Mouse (Mus musculus): ENCODE data around the gene Aldh18a1. TPM values are rescaled to one million over a fixed set of nuclear protein-coding genes. Genes with fewer than 3 reads are reported as not detected.

The Aldh18a1 gene
- 67.0 and 75.4 TPM in 2 replicates for polyA plus RNA-seq (2014; fragmentation: Nextera tagmentation; extraction: Ambion mirVana)

DNA sequence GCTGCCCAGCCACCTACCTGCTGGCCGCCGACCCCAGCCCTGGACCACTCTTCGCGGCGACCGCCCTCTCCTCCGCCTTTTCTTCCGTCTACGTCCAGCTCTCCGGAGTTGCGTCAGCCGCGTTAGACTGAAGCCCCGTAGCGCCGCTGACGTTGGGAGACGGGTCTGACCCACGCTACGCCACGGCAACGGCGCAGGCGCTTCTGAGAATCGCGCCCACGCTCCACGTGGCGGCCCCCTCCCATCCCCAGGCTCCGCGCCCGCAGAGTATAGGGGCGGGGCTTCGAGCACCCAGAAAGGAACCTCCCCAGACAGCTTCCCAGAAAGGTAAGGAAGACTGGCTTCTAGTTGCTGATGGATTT lies at the start of gene Aldh18a1:
Gene Aldh18a1, minus strand, starts transcription at position 171 of the 362 bp plus-strand sequence.
- peak within 1 kb of the TSS; percentile 91 for H3K9ac ChIP-seq (ENCODE audit: low read length)
- DNase-seq (ENCODE audit: low spot score, missing footprints) (peak; percentile 100), ATAC-seq (ENCODE audit: low FRiP score) (peak; percentile 96)
- peak within 1 kb of the TSS; percentile 30; the same call in 1 of the 2 replicates for H3K27ac ChIP-seq (ENCODE audit: low read depth, low read length)
- under 1% methylated on average over 34 of the region's 34 CpGs for whole genome bisulfite sequencing
- no peaks in the 10 kb centered on the region for H3K27me3 ChIP-seq (ENCODE audit: control insufficient read depth, insufficient read depth, low read length)
- H3K9me3 ChIP-seq (ENCODE audit: control insufficient read depth, low read length) = no peaks in the 10 kb centered on the region
- H3K4me2 ChIP-seq = peak within 1 kb of the TSS; percentile 69
- H3K4me1 ChIP-seq (ENCODE audit: control insufficient read depth, insufficient read depth, low read length) = peaks cover 10% of the 10 kb centered on the region; the same call in 1 of the 2 replicates
- H3K36me3 ChIP-seq (ENCODE audit: control insufficient read depth, insufficient read depth, low read length) = no peaks in the 10 kb centered on the region; the same call in 1 of the 2 replicates
- H3K4me3 ChIP-seq (ENCODE audit: low read depth, low read length) = peak within 1 kb of the TSS; percentile 81

DNA sequence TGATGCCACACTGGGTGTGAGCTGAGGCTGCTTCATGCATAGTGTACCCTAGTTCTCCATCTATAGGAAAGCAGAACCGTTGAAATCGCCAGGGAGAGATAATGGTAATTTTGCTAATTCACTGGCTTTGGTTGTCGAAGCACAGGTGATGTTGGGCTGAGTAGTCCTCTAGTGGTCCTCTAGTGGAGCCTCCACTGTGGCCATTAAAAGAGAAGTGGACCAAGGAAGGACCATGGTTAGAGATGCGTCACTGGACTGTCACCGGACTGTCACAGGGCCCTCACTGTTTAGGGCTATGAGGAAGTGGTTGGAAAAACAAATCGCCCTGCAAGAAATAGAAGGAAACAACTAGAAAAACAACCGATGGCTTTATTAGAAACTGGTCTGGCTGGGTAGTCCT lies 49.3 kb upstream of the Aldh18a1 start:
- Histone ChIP-seq H3K4me1 (ENCODE audit: control insufficient read depth, insufficient read depth, low read length) (no peaks in the 10 kb centered on the region), H3K27ac (ENCODE audit: low read depth, low read length) (no peak overlapping the region), H3K9ac (ENCODE audit: low read length) (no peak overlapping the region), H3K4me3 (ENCODE audit: low read depth, low read length) (no peak overlapping the region), H3K27me3 (ENCODE audit: control insufficient read depth, insufficient read depth, low read length) (no peaks in the 10 kb centered on the region), H3K9me3 (ENCODE audit: control insufficient read depth, low read length) (no peaks in the 10 kb centered on the region), H3K4me2 (no peak overlapping the region), H3K36me3 (ENCODE audit: control insufficient read depth, insufficient read depth, low read length) (no peaks in the 10 kb centered on the region)
- ATAC-seq (ENCODE audit: low FRiP score) = no peak
- 83% methylated on average over 7 of the region's 7 CpGs for WGBS
- DNase-seq (ENCODE audit: low spot score, missing footprints) = no peak

DNA sequence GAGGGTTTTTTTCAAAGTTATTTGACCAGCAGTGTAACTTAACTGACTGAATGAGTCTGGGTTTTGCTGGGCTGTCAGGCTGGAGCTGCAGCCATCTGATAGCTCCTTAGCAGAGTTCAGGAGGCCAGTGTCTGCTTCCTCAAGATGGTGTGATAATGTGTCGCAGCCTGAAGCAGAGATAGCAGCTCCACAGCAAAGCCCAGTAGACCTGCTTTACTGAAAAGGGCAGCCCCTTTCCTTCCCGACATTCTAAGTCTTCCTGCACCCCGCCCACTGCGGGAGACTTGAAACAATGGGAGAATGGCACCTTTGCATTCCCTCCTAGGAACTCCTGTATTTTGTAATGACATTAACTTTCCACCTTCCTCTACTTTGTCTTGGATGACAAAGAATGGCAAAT lies 48.8 kb upstream of the Aldh18a1 start:
- Histone ChIP-seq H3K4me3 (ENCODE audit: low read depth, low read length) (no peak overlapping the region), H3K27ac (ENCODE audit: low read depth, low read length) (no peak overlapping the region), H3K9ac (ENCODE audit: low read length) (no peak overlapping the region), H3K9me3 (ENCODE audit: control insufficient read depth, low read length) (no peaks in the 10 kb centered on the region), H3K4me2 (no peak overlapping the region), H3K36me3 (ENCODE audit: control insufficient read depth, insufficient read depth, low read length) (no peaks in the 10 kb centered on the region), H3K27me3 (ENCODE audit: control insufficient read depth, insufficient read depth, low read length) (no peaks in the 10 kb centered on the region), H3K4me1 (ENCODE audit: control insufficient read depth, insufficient read depth, low read length) (no peaks in the 10 kb centered on the region)
- DNase-seq (ENCODE audit: low spot score, missing footprints) (no peak), ATAC-seq (ENCODE audit: low FRiP score) (no peak)
- WGBS = 55% methylated on average over 4 of the region's 4 CpGs

DNA sequence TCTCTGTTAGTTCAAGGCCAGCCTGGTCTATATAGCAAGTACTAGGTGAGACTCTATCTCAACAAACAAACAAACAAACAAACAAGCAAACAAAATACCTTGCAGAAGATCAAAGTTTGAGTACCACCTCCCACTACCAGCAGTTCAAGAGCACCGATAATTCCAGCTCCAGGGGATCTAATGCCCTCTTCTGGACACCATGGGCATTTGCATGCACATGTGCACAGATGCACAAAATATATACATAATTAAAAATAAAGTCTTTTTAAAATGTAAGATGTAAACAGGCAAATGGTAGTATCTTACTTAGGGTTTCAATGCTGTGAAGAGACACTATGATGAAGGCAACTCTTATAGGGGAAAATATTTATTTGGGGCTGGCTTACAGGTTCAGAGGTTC lies 44.9 kb upstream of the Aldh18a1 start:
- H3K36me3 ChIP-seq (ENCODE audit: control insufficient read depth, insufficient read depth, low read length) = no peaks in the 10 kb centered on the region
- H3K4me3 ChIP-seq (ENCODE audit: low read depth, low read length) = no peak overlapping the region
- no peak for DNase-seq (ENCODE audit: low spot score, missing footprints)
- H3K27ac ChIP-seq (ENCODE audit: low read depth, low read length) = no peak overlapping the region
- WGBS = 56% methylated on average over 1 of the region's 1 CpGs
- H3K4me2 ChIP-seq = no peak overlapping the region
- no peaks in the 10 kb centered on the region for H3K9me3 ChIP-seq (ENCODE audit: control insufficient read depth, low read length)
- no peaks in the 10 kb centered on the region for H3K27me3 ChIP-seq (ENCODE audit: control insufficient read depth, insufficient read depth, low read length)
- H3K9ac ChIP-seq (ENCODE audit: low read length) = no peak overlapping the region
- no peak for ATAC-seq (ENCODE audit: low FRiP score)
- no peaks in the 10 kb centered on the region for H3K4me1 ChIP-seq (ENCODE audit: control insufficient read depth, insufficient read depth, low read length)

DNA sequence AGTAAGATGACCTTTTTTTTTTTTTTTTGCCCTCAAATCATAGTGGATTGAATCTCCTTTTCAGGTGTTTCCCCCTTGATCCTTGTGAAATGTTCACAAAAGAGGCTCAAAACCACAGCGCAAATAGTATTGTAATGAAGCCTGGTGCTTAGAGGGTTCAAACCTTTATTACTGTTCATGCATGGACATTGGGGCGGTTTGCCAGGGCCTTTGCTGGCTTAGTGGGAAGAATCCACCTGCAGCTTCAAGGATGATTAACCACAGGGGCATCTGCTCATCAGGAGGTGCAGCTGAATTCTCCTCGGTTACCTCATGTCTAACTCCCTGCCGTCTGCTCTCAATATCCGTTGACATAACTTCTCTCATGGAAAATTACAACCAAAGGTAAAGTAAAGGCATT lies 44.4 kb upstream of the Aldh18a1 start:
- H3K4me1 ChIP-seq (ENCODE audit: control insufficient read depth, insufficient read depth, low read length) = no peaks in the 10 kb centered on the region
- H3K27me3 ChIP-seq (ENCODE audit: control insufficient read depth, insufficient read depth, low read length) = no peaks in the 10 kb centered on the region
- DNase-seq (ENCODE audit: low spot score, missing footprints) = no peak
- no peak overlapping the region for H3K4me3 ChIP-seq (ENCODE audit: low read depth, low read length)
- H3K27ac ChIP-seq (ENCODE audit: low read depth, low read length) = no peak overlapping the region
- no peaks in the 10 kb centered on the region for H3K36me3 ChIP-seq (ENCODE audit: control insufficient read depth, insufficient read depth, low read length)
- no peak for ATAC-seq (ENCODE audit: low FRiP score)
- H3K4me2 ChIP-seq = no peak overlapping the region
- no peak overlapping the region for H3K9ac ChIP-seq (ENCODE audit: low read length)
- 85% methylated on average over 5 of the region's 5 CpGs for WGBS
- no peaks in the 10 kb centered on the region for H3K9me3 ChIP-seq (ENCODE audit: control insufficient read depth, low read length)

DNA sequence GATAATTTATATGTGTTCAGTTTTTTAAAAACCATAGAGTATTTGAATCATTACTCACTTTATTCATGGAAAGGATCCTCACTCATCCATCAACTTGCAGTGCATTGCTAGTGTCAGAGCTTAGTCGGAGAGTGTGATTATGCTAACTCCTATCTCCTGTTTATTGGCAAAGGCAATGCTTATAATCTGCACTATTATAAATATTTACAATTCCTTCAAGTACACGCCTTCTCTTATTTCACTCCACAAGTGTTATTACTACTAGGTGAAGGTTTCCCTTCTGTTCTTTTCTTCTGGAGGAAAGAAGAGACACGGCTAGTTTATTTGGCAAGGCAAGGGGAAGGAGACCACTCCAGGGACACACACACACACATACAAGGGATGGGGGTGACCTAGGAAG lies 43.9 kb upstream of the Aldh18a1 start:
- Histone ChIP-seq H3K36me3 (ENCODE audit: control insufficient read depth, insufficient read depth, low read length) (no peaks in the 10 kb centered on the region), H3K4me1 (ENCODE audit: control insufficient read depth, insufficient read depth, low read length) (no peaks in the 10 kb centered on the region), H3K4me3 (ENCODE audit: low read depth, low read length) (no peak overlapping the region), H3K9me3 (ENCODE audit: control insufficient read depth, low read length) (no peaks in the 10 kb centered on the region), H3K27ac (ENCODE audit: low read depth, low read length) (no peak overlapping the region), H3K27me3 (ENCODE audit: control insufficient read depth, insufficient read depth, low read length) (no peaks in the 10 kb centered on the region), H3K9ac (ENCODE audit: low read length) (no peak overlapping the region), H3K4me2 (no peak overlapping the region)
- no peak for ATAC-seq (ENCODE audit: low FRiP score)
- 86% methylated on average over 3 of the region's 3 CpGs for WGBS
- no peak for DNase-seq (ENCODE audit: low spot score, missing footprints)

DNA sequence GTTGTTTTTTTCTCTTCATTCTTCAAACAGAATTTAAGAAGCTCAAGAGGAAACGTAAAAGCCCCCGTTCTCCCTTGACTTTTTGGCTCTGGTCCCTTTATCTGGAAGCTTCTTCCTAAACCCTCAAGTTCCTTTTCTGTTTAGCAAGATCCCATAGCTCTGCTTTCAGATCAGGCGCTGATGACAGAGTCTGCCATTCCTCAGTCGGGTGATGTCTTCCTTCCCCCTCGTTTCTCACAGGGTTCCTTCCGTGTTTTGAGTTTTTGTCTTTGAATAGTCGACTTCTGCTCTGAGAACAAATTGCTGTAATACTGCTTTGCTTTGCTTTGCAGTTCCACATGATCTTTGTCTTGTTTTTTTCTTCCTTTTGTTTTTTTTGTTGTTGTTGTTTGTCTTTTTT lies 42.3 kb upstream of the Aldh18a1 start:
- Histone ChIP-seq H3K4me1 (ENCODE audit: control insufficient read depth, insufficient read depth, low read length) (no peaks in the 10 kb centered on the region), H3K36me3 (ENCODE audit: control insufficient read depth, insufficient read depth, low read length) (no peaks in the 10 kb centered on the region), H3K4me3 (ENCODE audit: low read depth, low read length) (no peak overlapping the region), H3K4me2 (no peak overlapping the region), H3K9me3 (ENCODE audit: control insufficient read depth, low read length) (no peaks in the 10 kb centered on the region), H3K27me3 (ENCODE audit: control insufficient read depth, insufficient read depth, low read length) (no peaks in the 10 kb centered on the region), H3K27ac (ENCODE audit: low read depth, low read length) (no peak overlapping the region), H3K9ac (ENCODE audit: low read length) (no peak overlapping the region)
- 91% methylated on average over 7 of the region's 7 CpGs for WGBS
- DNase-seq (ENCODE audit: low spot score, missing footprints) (no peak), ATAC-seq (ENCODE audit: low FRiP score) (no peak)

DNA sequence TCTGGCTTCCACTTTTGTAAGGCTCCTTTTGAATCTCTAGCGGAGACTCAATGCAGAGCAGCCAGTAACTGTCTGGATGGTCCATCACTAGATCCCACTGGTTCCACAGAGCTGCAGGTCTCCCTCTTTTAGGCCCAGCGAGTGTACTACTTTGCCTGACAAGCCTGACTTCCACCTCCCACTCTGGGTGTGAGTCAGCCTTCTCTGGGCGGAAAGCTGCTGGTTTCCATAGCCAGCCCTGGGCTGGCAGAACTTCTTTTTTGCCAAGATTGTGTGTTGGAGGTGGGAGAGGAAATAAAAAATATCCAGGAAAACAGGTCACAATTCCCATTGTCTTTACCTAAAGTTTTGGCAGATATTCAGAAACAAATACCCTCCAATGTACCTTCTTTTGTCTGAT lies 41.8 kb upstream of the Aldh18a1 start:
- Histone ChIP-seq H3K4me3 (ENCODE audit: low read depth, low read length) (no peak overlapping the region), H3K4me2 (no peak overlapping the region), H3K9ac (ENCODE audit: low read length) (no peak overlapping the region), H3K9me3 (ENCODE audit: control insufficient read depth, low read length) (no peaks in the 10 kb centered on the region), H3K4me1 (ENCODE audit: control insufficient read depth, insufficient read depth, low read length) (no peaks in the 10 kb centered on the region), H3K27ac (ENCODE audit: low read depth, low read length) (no peak overlapping the region), H3K36me3 (ENCODE audit: control insufficient read depth, insufficient read depth, low read length) (no peaks in the 10 kb centered on the region), H3K27me3 (ENCODE audit: control insufficient read depth, insufficient read depth, low read length) (no peaks in the 10 kb centered on the region)
- DNase-seq (ENCODE audit: low spot score, missing footprints) = no peak
- 88% methylated on average over 3 of the region's 3 CpGs for WGBS
- no peak for ATAC-seq (ENCODE audit: low FRiP score)

DNA sequence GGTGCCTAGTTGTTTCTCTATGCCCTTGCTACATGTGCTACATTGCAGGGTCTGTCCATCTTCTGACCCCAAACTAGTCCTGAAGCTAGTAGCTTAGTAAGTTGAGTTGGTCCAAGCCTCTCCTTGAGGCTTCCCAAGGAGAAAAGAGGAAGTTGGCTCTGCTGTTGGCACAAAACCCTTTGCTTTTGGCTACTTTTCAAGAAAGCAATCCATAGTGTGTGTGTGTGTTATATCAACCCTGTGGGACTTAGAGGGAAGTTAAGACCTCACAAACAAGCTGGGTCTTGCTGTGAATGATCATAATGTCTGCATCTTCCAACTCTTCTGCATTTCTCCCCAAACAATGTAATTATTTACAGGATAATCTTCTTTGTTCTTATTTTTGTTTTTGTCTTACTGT lies 40.7 kb upstream of the Aldh18a1 start:
- DNase-seq (ENCODE audit: low spot score, missing footprints) (no peak), ATAC-seq (ENCODE audit: low FRiP score) (no peak)
- Histone ChIP-seq H3K9ac (ENCODE audit: low read length) (no peak overlapping the region), H3K27ac (ENCODE audit: low read depth, low read length) (no peak overlapping the region), H3K4me2 (no peak overlapping the region), H3K4me3 (ENCODE audit: low read depth, low read length) (no peak overlapping the region), H3K36me3 (ENCODE audit: control insufficient read depth, insufficient read depth, low read length) (no peaks in the 10 kb centered on the region), H3K9me3 (ENCODE audit: control insufficient read depth, low read length) (no peaks in the 10 kb centered on the region), H3K27me3 (ENCODE audit: control insufficient read depth, insufficient read depth, low read length) (no peaks in the 10 kb centered on the region), H3K4me1 (ENCODE audit: control insufficient read depth, insufficient read depth, low read length) (no peaks in the 10 kb centered on the region)

DNA sequence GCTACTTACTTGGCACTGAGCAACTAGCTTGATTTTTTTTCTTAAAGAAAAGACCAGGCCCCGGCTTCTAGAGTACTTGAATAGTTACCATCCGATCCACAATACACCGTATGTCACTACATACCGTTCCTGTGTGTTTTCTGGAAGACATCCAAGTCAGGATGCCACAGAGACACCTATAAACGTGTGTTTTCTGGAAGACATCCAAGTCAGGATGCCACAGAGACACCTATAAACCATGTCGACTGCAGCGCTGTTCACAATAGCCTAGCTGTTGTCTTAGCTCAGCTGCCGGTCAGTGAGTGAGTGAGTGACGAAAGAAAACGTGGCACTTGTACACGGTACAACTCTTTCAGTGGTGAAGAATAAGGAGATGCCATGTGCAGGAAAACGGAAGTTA lies 37.7 kb upstream of the Aldh18a1 start:
- Histone ChIP-seq H3K9ac (ENCODE audit: low read length) (no peak overlapping the region), H3K4me2 (no peak overlapping the region), H3K9me3 (ENCODE audit: control insufficient read depth, low read length) (no peaks in the 10 kb centered on the region), H3K36me3 (ENCODE audit: control insufficient read depth, insufficient read depth, low read length) (no peaks in the 10 kb centered on the region), H3K4me3 (ENCODE audit: low read depth, low read length) (no peak overlapping the region), H3K27ac (ENCODE audit: low read depth, low read length) (no peak overlapping the region), H3K27me3 (ENCODE audit: control insufficient read depth, insufficient read depth, low read length) (no peaks in the 10 kb centered on the region), H3K4me1 (ENCODE audit: control insufficient read depth, insufficient read depth, low read length) (no peaks in the 10 kb centered on the region)
- no peak for DNase-seq (ENCODE audit: low spot score, missing footprints)
- no peak for ATAC-seq (ENCODE audit: low FRiP score)
- 84% methylated on average over 12 of the region's 12 CpGs for WGBS

Measured in midbrain, embryonic 11.5 days (tissue).